Comparison of ENCODE assay signal across 24 mouse cellular contexts in genomic region chr16:89833011-89833410, GRCm38 (mm10).
DNase-seq lines count a peak whose midpoint lies in the region; ATAC-seq and TF ChIP-seq lines count a peak whose summit lies in the region.
"Had no signal": no experiment of that assay in that cellular context is flagged by ENCODE, and none has a peak within 500 bp of the region (broad histone marks: within the 10 kb centered on the region; RNA-seq: fewer than 3 reads in every experiment).

No protein-coding gene starts in this region.

- no peak overlapping the region for H3K27ac ChIP-seq in spleen, adult 2 months (ENCODE audit: insufficient read depth, low read length)
- H3K27ac ChIP-seq: embryonic facial prominence, embryonic 13.5 days; embryonic facial prominence, embryonic 15.5 days; forebrain, embryonic 13.5 days; forebrain, embryonic 15.5 days had no signal

- WGBS in spleen, adult 2 months, result 93% methylated on average over 11 of the region's 11 CpGs

- ATAC-seq in activated CD4-positive, CD25-positive, alpha-beta regulatory T cell, adult 4 months, result peak; percentile 11
- peak; percentile 7 for ATAC-seq in inflammation-experienced regulatory T-cells, adult 6 months
- ATAC-seq: forebrain, embryonic 13.5 days; forebrain, embryonic 15.5 days; forebrain, postnatal 0 days; Patski had no signal

- H3K4me1 ChIP-seq in spleen, adult 2 months (ENCODE audit: control insufficient read depth, insufficient read depth, insufficient read length), result no peaks in the 10 kb centered on the region
- H3K4me1 ChIP-seq: forebrain, embryonic 15.5 days had no signal

- DNase-seq in spleen, adult 2 months (ENCODE audit: low read depth in 1 of 2, low spot score in 2 of 2), result no peak
- DNase-seq in spleen, postnatal 36 days (ENCODE audit: low spot score in 2 of 2), result no peak
- peak; percentile 68 for DNase-seq in CD4-positive, CD25-positive, alpha-beta regulatory T cell, adult 2 months (ENCODE audit: low read depth, low spot score)
- no peak for DNase-seq in adrenal gland, postnatal 14 days
- DNase-seq in layer of hippocampus, adult 9-10 months (ENCODE audit: low spot score), result no peak
- DNase-seq in kidney, postnatal 10 days, result no peak
- DNase-seq: adrenal gland, adult 8-10 months; adrenal gland, postnatal 25 days; cerebellum, adult 11 months; cerebellum, adult 18-20 months; cerebellum, adult 8-10 months; cerebellum, adult 9-11 months; cerebellum, postnatal 14 days; cerebellum, postnatal 36 days; embryo, embryonic 11 days; forebrain, postnatal 0 days had no signal

- no peak for TF ChIP-seq CTCF in spleen, adult 2 months (IDR thresholded peaks at IDR 0.05; ENCODE audit: extremely low read depth, insufficient read depth, insufficient read length, insufficient replicate concordance)

- H3K27me3 ChIP-seq in spleen, adult 2 months (ENCODE audit: control insufficient read depth, insufficient read depth, low read length), result no peaks in the 10 kb centered on the region
- H3K27me3 ChIP-seq: CH12.LX; embryonic facial prominence, embryonic 13.5 days; embryonic facial prominence, embryonic 15.5 days; forebrain, embryonic 13.5 days; forebrain, embryonic 15.5 days; Patski had no signal

- TF ChIP-seq POLR2A in spleen, adult 2 months (IDR thresholded peaks at IDR 0.05; ENCODE audit: low read depth, low read length), result no peak

- no peaks in the 10 kb centered on the region for H3K36me3 ChIP-seq in spleen, adult 2 months (ENCODE audit: control insufficient read depth, insufficient read depth, low read length)
- H3K36me3 ChIP-seq: embryonic facial prominence, embryonic 15.5 days had no signal

- H3K4me3 ChIP-seq in spleen, adult 2 months (ENCODE audit: extremely low read depth, insufficient read depth, insufficient read length), result peak overlapping the region; percentile 2; the same call in 1 of the 2 replicates
- H3K4me3 ChIP-seq: embryonic facial prominence, embryonic 13.5 days; embryonic facial prominence, embryonic 15.5 days; forebrain, embryonic 13.5 days; forebrain, embryonic 15.5 days had no signal
